Mouse (Mus musculus) cortical plate, adult 2 months (tissue): ENCODE measurements around the gene Cwc22.

Experiments used
- CTCF ChIP-seq: fragments of 200-500 bp; IDR thresholded peaks from 2 replicates; pipeline ENCODE4 v1.5.1; 2011; ENCODE audit warnings: mild to moderate bottlenecking, control low read depth, low read length; ENCODE audit not compliant: insufficient read depth; ENCODE audit errors: extremely low read depth
- POLR2A ChIP-seq: fragments of 200-500 bp; IDR thresholded peaks from 2 replicates; pipeline ENCODE4 v1.6.1; 2011; ENCODE audit warnings: mild to moderate bottlenecking, low read length, control low read depth; ENCODE audit not compliant: insufficient read depth; ENCODE audit errors: extremely low read depth

DNA sequence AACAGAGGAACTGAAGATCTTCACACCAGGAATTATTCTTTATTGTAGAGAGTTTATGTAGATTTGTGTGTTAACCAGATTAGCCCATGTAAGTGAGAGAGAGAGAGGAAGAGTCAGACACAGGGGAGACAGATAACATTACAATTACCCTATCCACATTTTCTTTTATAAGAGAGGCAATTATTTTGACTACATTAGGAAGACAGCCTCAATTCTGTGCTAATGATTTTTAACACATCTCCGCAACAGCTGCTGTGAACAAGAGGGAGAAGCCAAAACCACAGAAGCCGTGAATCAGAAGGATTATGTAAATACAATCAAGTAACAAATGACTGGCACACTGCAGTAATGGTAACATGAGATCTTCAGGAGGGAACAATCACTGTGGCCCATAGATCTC is 12.5 kb downstream of the Cwc22 start:
- TF ChIP-seq POLR2A (no peak), CTCF (no peak)
